Mouse (Mus musculus): ENCODE measurements around the gene Clcf1. TPM values are rescaled to one million over a fixed set of nuclear protein-coding genes. Genes with fewer than 3 reads are reported as not detected.
A peak's percentile ranks its signal among the peaks of the same experiment; 100 is the strongest.
"Not testable (repeated sequence)": the region's sequence is repeated elsewhere in the genome, so short reads cannot be mapped to it uniquely, and the experiment has no call there.

The Clcf1 gene
- total RNA-seq, 2 experiments from 2014 or later, result 1.2 to 2.3 TPM

DNA sequence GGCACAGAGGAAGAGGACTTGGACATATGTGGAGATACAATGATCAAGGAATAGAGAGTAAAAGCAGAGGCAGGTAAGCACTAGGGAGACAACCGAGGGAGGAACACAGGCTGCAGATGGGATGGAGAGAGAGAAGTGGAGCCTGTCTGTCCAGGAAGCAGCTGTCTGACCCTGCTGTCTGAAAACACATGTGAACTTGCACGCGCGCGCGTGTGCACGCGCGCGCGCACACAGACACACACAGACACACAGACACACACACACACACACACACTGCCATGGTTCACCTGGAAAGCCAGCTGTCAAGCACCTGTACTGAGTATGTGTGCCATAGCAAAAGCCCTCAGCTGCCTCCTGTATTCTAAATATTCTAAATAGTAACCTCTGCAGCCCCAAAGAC lies 4.3 kb downstream of the Clcf1 start:
- no peak for DNase-seq

DNA sequence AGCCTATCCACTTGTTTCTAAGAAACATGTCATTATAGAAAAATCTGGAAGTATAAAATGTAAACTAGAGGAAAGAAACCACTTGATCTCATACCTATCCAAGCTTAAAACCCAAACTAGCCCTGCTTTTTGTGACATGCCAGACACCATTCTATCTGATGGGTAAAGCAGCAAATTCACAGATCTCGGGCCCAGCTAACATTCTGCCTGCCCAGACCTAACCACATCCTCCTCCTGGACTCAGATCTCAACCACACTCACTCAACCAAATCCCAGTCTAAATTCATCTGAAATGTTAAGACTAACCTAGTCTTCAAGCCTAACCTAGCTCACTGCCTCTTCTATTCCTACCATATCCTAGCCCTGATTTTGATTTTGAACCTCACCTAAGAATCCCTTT lies 4.7 kb downstream of the Clcf1 start:
- DNase-seq, result no peak

DNA sequence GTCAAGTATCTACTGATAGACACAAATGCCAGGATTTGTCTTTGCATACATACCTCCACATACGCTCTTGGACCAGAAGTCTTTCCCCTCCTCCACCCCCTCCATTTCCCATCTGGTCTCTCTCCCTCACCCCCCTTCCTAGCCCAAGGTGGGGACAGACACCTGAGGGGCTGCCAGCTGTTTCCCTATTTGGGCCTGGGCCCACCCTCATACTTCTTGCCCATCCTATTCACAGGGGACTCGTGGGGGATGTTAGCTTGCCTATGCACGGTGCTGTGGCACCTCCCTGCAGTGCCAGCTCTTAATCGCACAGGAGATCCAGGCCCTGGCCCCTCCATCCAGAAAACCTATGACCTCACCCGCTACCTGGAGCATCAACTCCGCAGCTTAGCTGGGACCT lies 5.9 kb downstream of the Clcf1 start:
- no peak for DNase-seq

DNA sequence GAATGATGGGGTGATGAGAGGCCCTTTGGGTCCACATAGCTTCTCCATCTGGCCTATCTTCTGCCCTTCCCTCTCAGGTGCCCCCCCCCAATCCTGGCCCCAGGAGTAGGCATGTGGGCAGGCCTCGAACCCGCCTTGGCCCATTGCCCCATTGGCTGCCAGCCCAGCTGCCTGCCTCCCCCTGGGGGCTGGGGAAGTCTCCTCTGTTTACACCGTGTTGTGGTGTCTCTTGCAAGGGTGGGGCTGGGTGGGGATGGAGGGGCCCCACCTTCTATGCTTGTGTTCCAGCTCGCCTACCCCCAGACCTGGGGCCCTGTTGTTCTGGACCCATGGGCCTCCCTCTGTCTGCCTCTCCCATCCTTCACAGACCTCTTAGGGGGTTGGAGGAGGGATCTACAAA lies 6.4 kb downstream of the Clcf1 start:
- no peak for DNase-seq

DNA sequence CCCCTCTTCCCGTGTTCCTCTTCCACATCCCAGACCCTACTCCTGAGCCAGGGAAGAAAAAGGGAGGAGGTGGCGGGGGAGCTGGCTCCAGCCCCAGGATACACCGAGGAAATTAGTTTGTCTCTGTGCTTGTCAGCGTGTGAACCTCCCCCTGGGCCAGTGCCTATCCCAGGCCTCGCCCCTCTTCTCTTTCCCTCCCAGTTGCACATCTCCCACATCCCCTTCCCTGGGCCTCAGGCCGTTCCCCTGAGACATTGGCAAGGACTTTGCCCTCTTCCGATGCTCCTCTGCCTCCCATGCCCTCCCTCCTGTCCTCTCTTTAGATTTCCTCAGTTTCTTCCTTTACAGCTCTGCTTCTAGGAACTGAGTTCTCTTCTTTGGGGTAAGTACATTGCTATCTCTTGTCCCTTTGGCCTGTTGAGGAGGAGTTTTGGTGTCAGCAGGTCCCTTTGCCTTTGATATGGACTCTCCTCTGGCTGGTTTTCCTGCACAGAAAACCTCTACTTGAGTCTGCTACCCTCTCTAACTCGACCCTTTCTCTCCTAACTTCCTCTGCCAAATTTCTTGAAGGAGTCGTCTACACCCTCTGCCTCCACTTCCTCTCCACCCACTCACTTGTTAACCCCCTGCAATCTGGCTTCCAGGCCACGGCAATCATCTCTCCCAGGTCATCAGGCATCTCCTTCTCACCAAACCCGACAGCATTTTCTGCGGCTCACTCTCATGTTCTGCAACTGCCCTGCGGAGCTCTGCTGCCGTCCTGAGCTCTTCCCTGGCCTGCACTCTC lies 7.1 kb downstream of the Clcf1 start:
- peak in 1 of 2 experiments; percentile 43 for DNase-seq

DNA sequence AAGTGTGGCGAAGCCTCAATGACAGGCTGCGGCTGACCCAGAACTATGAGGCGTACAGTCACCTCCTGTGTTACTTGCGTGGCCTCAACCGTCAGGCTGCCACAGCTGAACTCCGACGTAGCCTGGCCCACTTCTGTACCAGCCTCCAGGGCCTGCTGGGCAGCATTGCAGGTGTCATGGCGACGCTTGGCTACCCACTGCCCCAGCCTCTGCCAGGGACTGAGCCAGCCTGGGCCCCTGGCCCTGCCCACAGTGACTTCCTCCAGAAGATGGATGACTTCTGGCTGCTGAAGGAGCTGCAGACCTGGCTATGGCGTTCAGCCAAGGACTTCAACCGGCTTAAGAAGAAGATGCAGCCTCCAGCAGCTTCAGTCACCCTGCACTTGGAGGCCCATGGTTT lies 8.1 kb downstream of the Clcf1 start:
- no peak for DNase-seq

DNA sequence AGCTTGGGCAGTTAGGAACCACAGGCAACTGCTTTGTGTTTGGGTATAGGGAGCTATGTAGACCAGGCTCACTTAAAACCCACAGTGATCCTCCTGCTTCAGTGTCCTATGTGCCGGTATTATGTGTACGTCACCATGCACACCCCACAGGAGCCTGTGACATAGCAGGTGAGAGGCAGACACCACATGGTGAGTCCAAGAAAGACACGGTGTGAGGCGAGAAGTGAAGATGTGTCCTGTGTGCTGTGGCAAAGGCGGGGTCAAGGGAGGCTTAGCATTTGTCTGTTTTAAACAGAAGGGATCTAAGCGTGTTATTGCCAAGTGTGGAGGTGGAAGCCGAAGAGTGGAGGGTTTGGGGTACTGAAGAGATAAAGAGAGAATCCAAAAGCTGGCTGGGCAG lies 12.7 kb downstream of the Clcf1 start:
- DNase-seq, result no peak

DNA sequence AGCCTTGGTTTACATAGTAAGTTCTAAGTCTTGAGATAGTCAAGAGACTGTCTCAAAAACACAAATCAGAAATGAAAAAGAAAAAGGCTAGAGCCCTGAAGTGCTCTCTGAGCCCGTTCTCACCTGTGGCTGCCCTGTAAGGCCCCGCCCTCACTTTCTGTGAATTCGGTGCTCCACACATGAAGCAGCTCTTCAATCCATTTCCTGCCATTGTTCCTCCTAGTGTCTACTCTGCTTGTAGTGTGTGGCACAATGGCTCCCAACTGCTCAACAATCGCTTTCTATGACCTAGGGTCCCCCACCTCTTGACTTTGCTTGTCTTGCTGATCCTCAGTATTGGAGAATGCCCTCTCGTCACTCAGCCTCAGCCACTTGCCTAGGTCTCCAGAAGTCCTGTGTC lies 13.4 kb downstream of the Clcf1 start:
- DNase-seq, result no peak

DNA sequence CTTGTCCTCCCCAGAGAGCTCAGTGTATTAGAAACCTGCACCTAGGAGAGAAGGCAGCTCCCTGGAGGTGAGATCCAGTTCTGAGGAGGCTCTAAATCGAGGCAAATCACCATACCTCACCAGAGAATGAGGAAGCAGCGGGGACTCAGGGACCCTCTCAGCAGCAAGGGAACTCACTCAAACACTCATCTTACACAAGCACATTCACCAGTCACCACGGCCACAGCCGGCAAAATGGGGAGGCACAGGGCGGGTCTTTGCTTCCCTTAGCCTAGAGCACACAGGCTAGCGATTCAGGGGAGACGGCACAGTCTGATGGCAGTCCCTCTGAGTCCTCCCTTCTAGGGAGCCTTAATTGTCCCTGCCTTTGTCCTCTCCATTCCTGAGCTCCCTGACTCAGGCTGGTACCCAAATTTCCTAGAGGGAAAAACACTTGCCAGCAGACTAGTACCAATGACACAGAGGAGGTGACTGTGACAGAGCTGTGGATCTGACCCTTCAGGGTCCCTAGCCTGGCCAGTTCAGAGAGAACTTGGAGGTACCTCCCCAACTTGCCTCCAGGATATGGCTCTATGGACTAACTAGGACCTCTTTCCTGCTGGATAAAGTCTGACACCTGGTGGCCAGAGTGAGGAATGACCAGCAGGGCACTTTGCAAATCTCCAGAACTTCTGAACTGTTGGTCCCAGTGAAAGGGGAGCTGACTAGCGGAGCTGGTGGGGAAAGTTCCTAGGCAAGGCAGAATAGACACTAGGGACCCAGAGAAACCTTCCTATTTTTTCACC lies 14.0 kb downstream of the Clcf1 start:
- peak; percentile 84 to 89 for DNase-seq

DNA sequence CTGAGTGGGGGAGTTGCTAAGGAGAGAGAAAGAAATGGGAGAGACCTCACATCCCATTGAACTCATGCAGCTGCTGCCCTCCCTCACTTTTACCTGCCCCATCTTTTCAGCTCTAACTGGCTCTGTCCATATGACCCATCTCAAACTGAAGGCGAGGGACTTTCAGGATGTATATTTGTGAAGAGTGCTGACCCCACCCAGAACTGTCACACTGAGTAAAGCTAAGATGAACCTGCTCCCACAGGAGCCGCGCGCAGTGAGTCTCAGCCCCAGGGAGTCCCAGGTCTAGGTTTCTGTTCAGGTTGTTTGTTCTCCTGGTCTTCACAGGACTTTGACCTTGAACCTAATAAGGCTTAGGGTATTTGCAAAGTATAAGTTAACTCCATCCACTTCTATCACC lies 14.9 kb downstream of the Clcf1 start:
- DNase-seq, result no peak

DNA sequence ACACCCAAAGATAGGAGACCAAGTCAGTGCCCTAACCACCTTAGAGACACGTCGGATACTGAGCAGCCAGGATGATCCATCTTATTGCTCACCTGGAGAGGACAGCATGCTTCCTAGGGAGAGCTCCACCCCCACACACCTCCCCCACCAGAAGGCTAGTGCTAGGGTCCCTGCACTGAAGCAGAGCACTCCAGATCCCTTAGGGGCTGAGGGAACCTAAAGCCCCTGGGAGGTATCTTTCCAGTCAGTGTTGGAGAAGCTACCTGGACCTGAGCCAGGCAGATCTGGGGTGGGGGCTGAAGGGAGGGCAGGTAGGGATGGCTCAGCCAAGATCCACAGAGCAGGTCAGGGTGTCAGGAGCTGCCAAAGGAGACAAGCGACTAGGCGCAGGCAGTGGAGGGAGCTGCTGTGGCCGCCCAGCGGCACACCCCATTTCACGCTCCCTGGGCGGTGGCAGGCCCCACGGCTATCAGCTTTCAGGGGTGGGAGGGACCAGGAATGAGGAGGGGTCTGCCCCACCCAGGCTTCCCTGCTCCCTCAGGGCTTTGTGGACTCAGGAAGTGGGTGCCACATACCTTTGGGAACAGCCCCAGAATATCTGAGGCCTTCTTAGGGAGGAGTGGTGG lies 15.5 kb downstream of the Clcf1 start:
- no peak for DNase-seq

DNA sequence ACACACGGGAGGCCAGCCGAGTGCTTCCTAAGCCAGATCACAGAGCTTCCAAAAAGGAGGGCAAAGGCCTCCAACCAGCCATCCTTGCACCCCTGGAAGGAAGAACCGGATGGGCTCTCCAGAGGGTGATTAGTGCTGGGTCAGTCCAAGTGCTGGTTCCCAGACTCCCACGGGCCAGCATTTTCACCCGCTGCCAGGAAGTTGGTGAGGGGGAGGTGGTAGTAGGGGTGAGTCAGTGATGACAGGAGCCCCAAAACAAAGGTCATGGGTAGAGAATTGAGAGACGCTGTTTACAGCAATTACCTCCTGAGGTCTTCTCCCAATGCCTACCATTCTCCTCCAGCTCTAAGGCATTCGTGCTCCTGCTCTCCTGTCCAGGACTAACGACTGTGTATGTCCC lies 16.4 kb downstream of the Clcf1 start:
- DNase-seq, result peak; percentile 37 to 45

DNA sequence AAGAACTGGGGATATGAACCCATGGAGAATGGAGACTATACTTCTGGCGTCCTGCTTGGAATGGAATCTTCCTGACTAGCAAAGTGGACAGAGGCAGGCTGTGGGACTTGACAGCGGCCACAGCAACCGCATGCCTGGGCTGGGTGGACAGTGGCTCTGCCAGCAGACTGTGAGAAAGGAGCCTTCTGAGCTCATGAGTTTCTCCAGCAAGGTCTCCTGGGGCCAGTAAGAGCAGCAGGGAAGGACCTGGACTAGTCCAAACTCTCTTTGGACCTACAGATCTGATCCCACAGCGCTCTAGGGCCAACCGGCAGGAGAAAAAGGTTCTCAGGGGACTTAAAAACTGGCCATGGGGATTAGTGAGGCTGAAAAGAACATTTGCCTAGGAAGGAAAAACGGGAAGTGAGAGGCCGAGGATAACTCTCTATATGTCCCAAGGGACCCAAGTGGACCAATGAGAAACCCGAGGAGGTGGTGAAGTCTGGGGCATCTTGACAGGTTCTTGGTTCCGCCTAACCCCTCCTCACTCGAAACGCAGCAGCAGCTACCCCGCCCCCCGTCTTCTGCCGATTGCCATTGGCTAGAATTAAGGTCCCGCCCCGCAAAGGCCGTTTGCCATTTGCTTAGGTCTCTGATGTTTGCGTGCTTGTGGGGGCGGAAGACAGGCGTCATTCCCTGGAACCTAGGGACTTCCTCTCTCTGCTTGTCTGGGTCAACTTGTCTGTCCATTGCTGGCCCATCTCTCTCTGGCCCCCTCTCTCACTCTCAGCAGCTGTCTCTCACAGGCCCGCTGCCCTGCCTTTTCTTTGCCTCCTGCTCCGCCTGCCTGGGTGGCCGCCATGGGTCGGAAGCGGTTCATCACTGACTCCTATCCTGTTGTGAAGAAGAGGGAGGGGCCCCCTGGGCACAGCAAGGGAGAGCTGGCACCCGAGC lies 17.5 kb downstream of the Clcf1 start, which contains the start of gene Pold4:
Gene Pold4, plus strand, starts transcription at position 647 of the 933 bp plus-strand sequence.
- DNase-seq, result peak; percentile 99

DNA sequence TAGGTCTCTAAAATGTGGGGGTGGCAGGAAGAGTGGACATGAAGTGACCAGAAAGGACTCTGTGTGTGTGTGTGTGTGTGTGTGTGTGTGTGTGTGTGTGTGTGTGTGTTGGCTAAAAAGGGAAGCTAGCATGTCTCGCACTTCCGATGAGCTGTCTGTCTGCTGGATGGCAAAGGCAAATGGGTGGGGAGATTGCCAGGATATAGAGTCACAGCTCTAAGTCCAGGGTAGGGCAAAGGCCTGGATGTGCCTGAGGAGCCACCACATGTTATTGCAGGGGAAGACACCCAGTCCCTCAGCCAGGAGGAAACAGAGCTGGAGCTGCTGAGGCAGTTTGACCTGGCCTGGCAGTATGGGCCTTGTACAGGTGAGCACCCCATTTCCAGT lies 18.1 kb downstream of the Clcf1 start:
- peak in 1 of 2 experiments; percentile 74 for DNase-seq

DNA sequence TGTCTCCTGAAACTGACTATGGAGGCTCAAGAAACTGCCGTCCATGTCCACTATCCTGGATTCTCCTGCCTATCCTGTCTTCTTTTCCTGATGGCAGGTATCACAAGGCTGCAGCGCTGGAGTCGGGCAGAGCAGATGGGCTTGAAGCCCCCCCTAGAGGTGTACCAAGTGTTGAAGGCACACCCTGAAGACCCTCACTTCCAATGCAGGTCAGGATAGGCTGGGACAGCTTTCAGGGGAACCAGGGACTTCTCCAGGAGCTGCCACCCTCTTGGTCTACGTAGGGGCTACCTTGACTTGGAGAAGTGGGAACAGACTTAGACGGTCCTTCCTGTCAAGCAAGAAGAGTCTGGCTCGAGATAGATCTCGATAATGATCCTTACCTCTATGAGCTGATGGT lies 18.6 kb downstream of the Clcf1 start:
- no peak for DNase-seq

DNA sequence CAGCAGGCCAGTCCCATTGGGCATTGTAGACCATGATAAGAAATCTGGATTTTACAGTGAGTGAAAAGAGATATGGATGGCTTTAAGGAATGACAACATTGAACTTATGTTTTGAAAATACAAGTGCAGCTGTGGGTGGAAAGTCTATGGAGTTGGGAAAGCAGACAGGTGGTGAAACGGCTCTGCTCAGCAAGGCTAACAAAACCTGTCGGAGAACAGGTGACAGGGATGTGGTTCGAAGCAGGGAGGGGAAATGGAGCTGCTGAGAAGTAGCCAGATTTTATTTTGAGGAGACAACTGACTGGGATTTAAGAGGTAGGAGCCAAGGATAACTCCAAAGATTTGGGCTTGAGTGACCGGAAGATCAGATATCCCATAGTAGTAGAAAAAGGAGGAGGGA lies 20.5 kb downstream of the Clcf1 start:
- DNase-seq, result no peak

DNA sequence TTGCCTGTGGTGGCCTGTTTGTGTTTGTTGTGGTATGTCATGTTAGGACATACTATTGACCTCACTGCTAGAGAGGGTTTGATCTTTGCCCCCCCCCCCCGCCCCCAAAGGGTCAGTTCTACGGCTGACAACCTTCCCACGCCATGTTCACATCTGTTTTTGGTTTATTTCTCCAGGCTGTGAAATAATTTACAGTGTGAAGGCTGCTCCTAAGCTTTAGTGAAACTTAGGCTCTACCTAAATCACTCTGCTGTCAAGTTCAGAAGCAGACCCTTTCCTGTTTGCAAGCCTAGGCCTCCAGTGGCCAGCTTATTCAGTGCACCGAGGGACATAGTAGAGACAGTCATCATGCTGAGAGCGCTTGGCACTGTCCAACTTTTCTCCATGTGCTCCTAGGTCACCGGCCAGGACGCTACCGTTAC lies 26.2 kb downstream of the Clcf1 start:
- DNase-seq, result no peak

DNA sequence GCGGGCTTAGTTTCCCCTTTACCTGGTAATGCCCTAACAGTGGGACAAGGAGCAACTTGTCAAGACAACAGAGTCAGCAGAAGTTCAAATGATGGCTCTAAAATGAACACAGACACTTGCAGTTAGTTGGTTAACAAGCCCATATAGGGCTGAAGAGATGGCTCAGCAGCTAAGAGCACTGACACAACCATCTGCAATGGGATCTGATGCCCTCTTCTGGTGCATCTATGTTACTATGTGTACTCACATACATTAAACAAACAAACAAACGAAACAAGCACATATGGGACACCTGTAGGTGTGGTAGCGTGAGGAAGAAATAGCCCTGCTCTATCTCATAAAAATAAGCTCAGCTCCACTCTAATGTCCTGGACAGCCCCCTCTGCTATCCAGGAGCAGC lies 28.4 kb downstream of the Clcf1 start:
- DNase-seq, result no peak

DNA sequence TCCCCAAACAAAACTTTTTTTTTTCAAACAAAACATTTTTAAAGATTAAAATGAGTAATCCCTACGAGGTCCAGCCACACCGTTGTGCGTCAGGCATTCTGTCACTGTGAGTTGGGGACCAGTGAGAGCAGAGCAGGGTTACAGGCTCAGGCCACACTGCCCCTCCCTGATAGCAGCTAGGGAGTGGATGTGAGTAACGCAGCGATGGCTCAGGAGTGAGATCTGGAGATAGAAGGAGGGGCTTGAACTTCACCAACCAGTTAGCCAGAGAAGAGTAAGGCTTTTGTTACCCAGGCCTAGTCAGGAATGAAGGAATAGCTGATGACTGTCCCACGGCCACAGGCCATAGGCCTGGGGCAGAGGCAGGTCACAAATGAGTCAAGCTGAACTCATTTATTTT lies 30.7 kb downstream of the Clcf1 start:
- no peak for DNase-seq

DNA sequence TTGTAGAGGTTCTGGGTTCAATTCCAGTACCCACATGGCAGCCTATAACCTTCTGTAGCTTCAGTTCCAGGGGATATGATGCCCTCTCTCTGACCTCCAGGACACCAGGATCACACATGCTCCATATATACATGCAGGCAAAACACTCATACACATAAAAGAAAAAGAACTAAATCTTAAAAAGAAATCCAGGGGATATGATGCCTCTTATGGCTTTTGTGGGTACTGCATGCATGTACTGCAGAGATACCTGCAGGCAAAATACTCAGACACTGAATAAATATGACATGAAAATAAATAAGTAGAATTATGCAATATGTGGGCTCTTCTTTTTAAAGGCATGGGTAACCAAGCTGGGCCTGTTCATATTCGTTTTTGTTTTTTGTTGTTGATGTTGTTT lies 33.0 kb downstream of the Clcf1 start:
- no peak for DNase-seq

DNA sequence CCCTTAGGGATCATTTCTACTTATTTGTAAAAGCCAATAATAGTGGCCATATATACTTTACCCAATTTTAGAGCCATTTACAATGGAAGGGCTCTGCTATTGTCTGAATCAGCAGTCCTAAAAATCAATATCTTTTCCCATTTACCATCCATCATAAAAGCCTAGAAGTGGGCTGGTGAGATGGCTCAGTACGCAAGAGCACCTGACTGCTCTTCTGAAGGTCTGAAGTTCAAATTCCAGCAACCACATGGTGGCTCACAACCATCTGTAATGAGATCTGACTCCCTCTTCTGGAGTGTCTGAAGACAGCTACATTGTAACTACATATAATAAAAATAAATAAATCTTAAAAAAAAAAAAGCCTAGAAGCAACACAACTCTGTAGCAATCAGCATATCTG lies 34.6 kb downstream of the Clcf1 start:
- DNase-seq, result not testable (repeated sequence)

DNA sequence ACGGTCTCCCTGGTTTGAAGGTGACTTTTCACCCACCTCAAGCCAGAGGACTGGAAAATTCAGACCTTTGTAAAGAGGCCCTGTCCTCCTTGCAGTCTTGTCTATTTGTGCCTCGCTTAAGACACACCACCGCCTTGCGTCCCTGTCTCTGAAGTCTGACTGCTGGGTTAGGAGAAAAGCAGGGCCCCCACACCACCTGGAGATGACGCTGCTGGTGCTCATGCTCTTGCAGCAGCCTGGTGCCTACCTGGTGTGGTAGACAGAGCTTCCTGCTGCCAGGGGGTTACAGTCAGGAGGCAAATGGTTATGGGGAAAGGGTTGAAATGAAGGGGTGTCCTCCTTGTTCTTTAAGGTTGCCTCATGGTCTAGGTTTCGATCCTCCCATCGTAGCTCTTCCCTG lies 40.2 kb downstream of the Clcf1 start:
- DNase-seq, result no peak
